Mouse (Mus musculus) forebrain, embryonic 14.5 days (tissue): ENCODE results near the gene Efna5. TPM values are rescaled to one million over a fixed set of nuclear protein-coding genes. Genes with fewer than 3 reads are reported as not detected.
A peak's percentile ranks its signal among the peaks of the same experiment; 100 is the strongest.

Experiments used
- ATAC-seq: fragments of 200-750 bp; cut with Nextera tagmentation; 2 replicates; pipeline ENCODE4 v1.8.0; 2017; ENCODE audit warnings: mild to moderate bottlenecking, moderate library complexity
- DNase-seq: peaks from one replicate; pipeline ENCODE4 v3.0.0-alpha.2; 2015; ENCODE audit warnings: low spot score
- H3K27ac ChIP-seq: fragments of 300-500 bp; sonication (generic); 2 replicates; pipeline ENCODE4 v1.5.1; 2014; ENCODE audit warnings: low read depth, mild to moderate bottlenecking, control low read depth, low read length, moderate library complexity
- H3K27me3 ChIP-seq: fragments of 300-500 bp; sonication (generic); replicated peaks from 2 replicates; pipeline ENCODE4 v1.6.1; 2014; ENCODE audit warnings: low read length, control low read depth, mixed read lengths; ENCODE audit not compliant: control insufficient read depth, insufficient read depth
- H3K36me3 ChIP-seq: fragments of 300-500 bp; sonication (generic); 2 replicates; pipeline ENCODE4 v1.6.1; 2014; ENCODE audit warnings: low read length, control low read depth; ENCODE audit not compliant: control insufficient read depth, insufficient read depth
- H3K4me1 ChIP-seq: fragments of 300-500 bp; sonication (generic); 2 replicates; pipeline ENCODE4 v1.6.1; 2014; ENCODE audit warnings: antibody characterized with exemption, low read length, control low read depth; ENCODE audit not compliant: control insufficient read depth, insufficient read depth
- H3K4me2 ChIP-seq: fragments of 300-500 bp; sonication (generic); 2 replicates; pipeline ENCODE4 v1.6.1; 2014; ENCODE audit warnings: mild to moderate bottlenecking, control low read depth, low read length
- H3K4me3 ChIP-seq: fragments of 300-500 bp; sonication (generic); 2 replicates; pipeline ENCODE4 v1.5.1; 2014; ENCODE audit warnings: low read depth, low read length, control low read depth
- H3K9ac ChIP-seq: fragments of 300-500 bp; sonication (generic); 2 replicates; pipeline ENCODE4 v1.6.1; 2014; ENCODE audit warnings: mild to moderate bottlenecking, low read length, control low read depth, moderate library complexity
- H3K9me3 ChIP-seq: fragments of 300-500 bp; sonication (generic); replicated peaks from 2 replicates; pipeline ENCODE4 v1.6.1; 2016; ENCODE audit warnings: low read length, control low read depth, mixed read lengths; ENCODE audit not compliant: control insufficient read depth
- WGBS: fragments of 180-500 bp; shearing (Covaris S2); extraction: QIAGEN DNeasy Blood & Tissue Kit; methylation state at CpG from one replicate; pipeline ENCODE4 v1.1.7; 2014; 5-methylcytosine and 5-hydroxymethylcytosine counted together
- polyA plus RNA-seq: library from polyadenylated mRNA; unstranded; fragments of >200 nt; fragmentation: Nextera tagmentation; extraction: Ambion mirVana; gene quantifications from 2 replicates; pipeline ENCODE4 v1.2.1, GENCODE M21; 2014

The Efna5 gene
- 18.8 and 20.9 TPM in 2 replicates for polyA plus RNA-seq

GRCm38 (mm10) chr17:62881176-62881790 lies at the start of gene Efna5:
Gene Efna5 (minus strand): TSS chr17:62881317.
- under 1% methylated on average over 39 of the region's 68 CpGs for WGBS
- Histone ChIP-seq H3K36me3 (no peaks in the 10 kb centered on the region), H3K4me1 (no peaks in the 10 kb centered on the region; the same call in 1 of the 2 replicates), H3K9me3 (no peaks in the 10 kb centered on the region), H3K27me3 (0 out of 2 replicates have a peak, but pooled peaks cover 10% of the 10 kb centered on the region), H3K9ac (peak within 1 kb of the TSS; percentile 82), H3K27ac (peak within 1 kb of the TSS; percentile 83), H3K4me3 (peak within 1 kb of the TSS; percentile 67), H3K4me2 (peak within 1 kb of the TSS; percentile 96)
- ATAC-seq (peak; percentile 32), DNase-seq (peak; percentile 67)

GRCm38 (mm10) chr17:62915304-62915703 lies 34.2 kb upstream of the Efna5 start:
- ATAC-seq: no peak
- WGBS: 83% methylated on average over 4 of the region's 4 CpGs
- no peaks in the 10 kb centered on the region for H3K36me3 ChIP-seq

GRCm38 (mm10) chr17:62905692-62906445 lies 24.8 kb upstream of the Efna5 start:
- peak; percentile 4 for DNase-seq
- Histone ChIP-seq H3K27me3 (no peaks in the 10 kb centered on the region), H3K4me1 (no peaks in the 10 kb centered on the region), H3K4me2 (no peak overlapping the region), H3K27ac (no peak overlapping the region), H3K4me3 (no peak overlapping the region), H3K9ac (no peak overlapping the region), H3K9me3 (no peaks in the 10 kb centered on the region), H3K36me3 (no peaks in the 10 kb centered on the region)
- WGBS: 64% methylated on average over 16 of the region's 16 CpGs
- ATAC-seq: no peak

More at GRCm38 (mm10) chr17:62915304-62915703, 34.2 kb upstream of the Efna5 start:
- Histone ChIP-seq H3K4me3 (no peak overlapping the region), H3K4me2 (no peak overlapping the region), H3K9me3 (no peaks in the 10 kb centered on the region), H3K27ac (no peak overlapping the region), H3K9ac (no peak overlapping the region), H3K27me3 (no peaks in the 10 kb centered on the region), H3K4me1 (no peaks in the 10 kb centered on the region)
- DNase-seq: no peak

GRCm38 (mm10) chr17:62899066-62899465 lies 17.9 kb upstream of the Efna5 start:
- H3K36me3 ChIP-seq: no peaks in the 10 kb centered on the region
- DNase-seq (no peak), ATAC-seq (no peak)
- no peak overlapping the region for H3K4me3 ChIP-seq
- WGBS: 87% methylated on average over 6 of the region's 6 CpGs
- no peaks in the 10 kb centered on the region for H3K9me3 ChIP-seq
- H3K4me2 ChIP-seq: no peak overlapping the region
- no peaks in the 10 kb centered on the region for H3K27me3 ChIP-seq
- no peaks in the 10 kb centered on the region for H3K4me1 ChIP-seq
- H3K27ac ChIP-seq: no peak overlapping the region
- H3K9ac ChIP-seq: no peak overlapping the region

GRCm38 (mm10) chr17:62889991-62890390 lies 8.9 kb upstream of the Efna5 start:
- no peak overlapping the region for H3K4me2 ChIP-seq
- ATAC-seq (no peak), DNase-seq (no peak)
- WGBS: 89% methylated on average over 5 of the region's 5 CpGs
- H3K27ac ChIP-seq: no peak overlapping the region
- no peak overlapping the region for H3K9ac ChIP-seq
- peaks cover 2% of the 10 kb centered on the region; the same call in 1 of the 2 replicates for H3K27me3 ChIP-seq
- no peaks in the 10 kb centered on the region for H3K4me1 ChIP-seq
- H3K36me3 ChIP-seq: no peaks in the 10 kb centered on the region
- H3K4me3 ChIP-seq: no peak overlapping the region
- H3K9me3 ChIP-seq: no peaks in the 10 kb centered on the region

- Histone ChIP-seq H3K27ac (no peak overlapping the region), H3K4me2 (peak overlapping the region; percentile 96), H3K4me1 (no peaks in the 10 kb centered on the region; the same call in 1 of the 2 replicates), H3K9ac (peak overlapping the region; percentile 67), H3K27me3 (peaks cover 7% of the 10 kb centered on the region; the same call in 1 of the 2 replicates), H3K4me3 (peak overlapping the region; percentile 67), H3K9me3 (no peaks in the 10 kb centered on the region), H3K36me3 (no peaks in the 10 kb centered on the region)
- WGBS: under 1% methylated on average over 16 of the region's 16 CpGs
- DNase-seq (peak; percentile 91), ATAC-seq (peak; percentile 22; the same call in 1 of the 2 replicates)
Observed at GRCm38 (mm10) chr17:62884129-62884506, 3.0 kb upstream of the Efna5 start.

GRCm38 (mm10) chr17:62883476-62884128 lies 2.5 kb upstream of the Efna5 start:
- Histone ChIP-seq H3K36me3 (no peaks in the 10 kb centered on the region), H3K27me3 (peaks cover 7% of the 10 kb centered on the region; the same call in 1 of the 2 replicates), H3K9me3 (no peaks in the 10 kb centered on the region), H3K27ac (peak overlapping the region; percentile 46; the same call in 1 of the 2 replicates), H3K4me2 (peak overlapping the region; percentile 96), H3K4me3 (peak overlapping the region; percentile 67), H3K4me1 (no peaks in the 10 kb centered on the region; the same call in 1 of the 2 replicates), H3K9ac (peak overlapping the region; percentile 67)
- DNase-seq (peak; percentile 52), ATAC-seq (peak; percentile 3; the same call in 1 of the 2 replicates)
- WGBS: under 1% methylated on average over 34 of the region's 34 CpGs

- ATAC-seq: peak; percentile 76
- WGBS: under 1% methylated on average over 52 of the region's 53 CpGs
Observed at GRCm38 (mm10) chr17:62882726-62883475, 1.8 kb upstream of the Efna5 start.

More at GRCm38 (mm10) chr17:62882726-62883475, 1.8 kb upstream of the Efna5 start:
- peak overlapping the region; percentile 82 for H3K9ac ChIP-seq
- H3K4me2 ChIP-seq: peak overlapping the region; percentile 96
- peak; percentile 97 for DNase-seq
- H3K9me3 ChIP-seq: no peaks in the 10 kb centered on the region
- H3K27ac ChIP-seq: peak overlapping the region; percentile 83
- peaks cover 7% of the 10 kb centered on the region; the same call in 1 of the 2 replicates for H3K27me3 ChIP-seq
- peak overlapping the region; percentile 67 for H3K4me3 ChIP-seq
- no peaks in the 10 kb centered on the region; the same call in 1 of the 2 replicates for H3K4me1 ChIP-seq
- H3K36me3 ChIP-seq: no peaks in the 10 kb centered on the region
